Mouse (Mus musculus): ENCODE results near the gene Fastkd2. TPM values are rescaled to one million over a fixed set of nuclear protein-coding genes. Genes with fewer than 3 reads are reported as not detected.

Gene Fastkd2
- polyA plus RNA-seq, 1 experiment: 8.9 TPM

- Histone ChIP-seq H3K27me3 (ENCODE audit: control insufficient read depth, insufficient read depth, low read length) (no peaks in the 10 kb centered on the region), H3K36me3 (ENCODE audit: control insufficient read depth, insufficient read depth, low read length) (no peaks in the 10 kb centered on the region)
These were observed 46.0 kb downstream of the Fastkd2 start for GRCm38 (mm10) chr1:63776396-63776795.

GRCm38 (mm10) chr1:63776902-63777630, 46.7 kb downstream of the Fastkd2 start:
- H3K27ac ChIP-seq (ENCODE audit: control insufficient read depth, insufficient read depth, low read depth, low read length): no peak overlapping the region
- H3K4me3 ChIP-seq (ENCODE audit: control insufficient read depth, low read depth, low read length): no peak overlapping the region
- H3K4me1 ChIP-seq (ENCODE audit: control insufficient read depth, insufficient read depth, low read length): no peaks in the 10 kb centered on the region
- H3K27me3 ChIP-seq (ENCODE audit: control insufficient read depth, insufficient read depth, low read length): no peaks in the 10 kb centered on the region
- no peaks in the 10 kb centered on the region for H3K36me3 ChIP-seq (ENCODE audit: control insufficient read depth, insufficient read depth, low read length)
- TF ChIP-seq POLR2A (IDR thresholded peaks at IDR 0.05; ENCODE audit: control insufficient read depth, low read depth, low read length) (no peak), CTCF (IDR thresholded peaks at IDR 0.05; ENCODE audit: control insufficient read depth, insufficient read depth, insufficient replicate concordance, low read depth, low read length) (no peak)

More at GRCm38 (mm10) chr1:63776396-63776795, 46.0 kb downstream of the Fastkd2 start:
- Histone ChIP-seq H3K27ac (ENCODE audit: control insufficient read depth, insufficient read depth, low read depth, low read length) (no peak overlapping the region), H3K4me1 (ENCODE audit: control insufficient read depth, insufficient read depth, low read length) (no peaks in the 10 kb centered on the region), H3K4me3 (ENCODE audit: control insufficient read depth, low read depth, low read length) (no peak overlapping the region)
- TF ChIP-seq CTCF (IDR thresholded peaks at IDR 0.05; ENCODE audit: control insufficient read depth, insufficient read depth, insufficient replicate concordance, low read depth, low read length): no peak
- TF ChIP-seq POLR2A (IDR thresholded peaks at IDR 0.05; ENCODE audit: control insufficient read depth, low read depth, low read length): no peak

- H3K4me3 ChIP-seq (ENCODE audit: control insufficient read depth, low read depth, low read length): no peak overlapping the region
- TF ChIP-seq POLR2A (IDR thresholded peaks at IDR 0.05; ENCODE audit: control insufficient read depth, low read depth, low read length) (no peak), CTCF (IDR thresholded peaks at IDR 0.05; ENCODE audit: control insufficient read depth, insufficient read depth, insufficient replicate concordance, low read depth, low read length) (no peak)
- H3K36me3 ChIP-seq (ENCODE audit: control insufficient read depth, insufficient read depth, low read length): no peaks in the 10 kb centered on the region
- no peak overlapping the region for H3K27ac ChIP-seq (ENCODE audit: control insufficient read depth, insufficient read depth, low read depth, low read length)
- H3K27me3 ChIP-seq (ENCODE audit: control insufficient read depth, insufficient read depth, low read length): no peaks in the 10 kb centered on the region
- H3K4me1 ChIP-seq (ENCODE audit: control insufficient read depth, insufficient read depth, low read length): no peaks in the 10 kb centered on the region
These were observed 63.9 kb downstream of the Fastkd2 start for GRCm38 (mm10) chr1:63794326-63794725.

Other genes with a start within 250 kb of the Fastkd2 start
- not detected in 2 replicates for gene Gm39653, start 114.6 kb upstream of the Fastkd2 start, polyA plus RNA-seq (2012; rRNA removed)
- 0.07 TPM in 1 of 2 replicates, not detected in the other for gene Dytn, start 43.7 kb upstream of the Fastkd2 start, polyA plus RNA-seq (2012; rRNA removed)
- 45.8 and 52.1 TPM in 2 replicates for gene Mdh1b, start 296 bp upstream of the Fastkd2 start, polyA plus RNA-seq (2012; rRNA removed)
- 5.0 and 5.3 TPM in 2 replicates for gene 4933402D24Rik, start 38.7 kb downstream of the Fastkd2 start, polyA plus RNA-seq (2012; rRNA removed)